Mouse (Mus musculus): ENCODE measurements around the gene Ppp1r9a. TPM values are rescaled to one million over a fixed set of nuclear protein-coding genes. Genes with fewer than 3 reads are reported as not detected.
A peak's percentile ranks its signal among the peaks of the same experiment; 100 is the strongest.

Gene Ppp1r9a
- total RNA-seq, 2 experiments from 2014 or later, result 67.0 to 67.4 TPM

DNA sequence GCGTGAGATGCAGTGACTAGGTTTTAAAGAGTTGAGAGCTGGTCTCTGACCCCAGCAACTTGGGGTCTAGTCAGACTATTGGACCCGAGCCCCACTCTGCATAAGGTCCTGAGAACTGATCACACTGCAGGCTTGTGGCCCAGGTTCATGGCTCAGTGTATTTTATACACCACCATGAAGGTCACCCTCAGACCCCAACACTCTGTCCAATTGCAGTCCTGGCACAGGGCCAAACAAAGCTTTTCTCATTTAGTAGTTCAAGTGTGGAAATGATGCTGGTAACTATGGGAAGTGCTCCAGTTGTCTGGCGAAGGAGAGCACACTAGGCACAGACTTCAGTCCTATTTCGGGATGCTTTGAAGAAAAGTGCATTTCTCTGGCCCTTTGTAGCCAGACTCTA lies 134.5 kb downstream of the Ppp1r9a start:
- DNase-seq (ENCODE audit: low spot score in 2 of 2), result no peak

DNA sequence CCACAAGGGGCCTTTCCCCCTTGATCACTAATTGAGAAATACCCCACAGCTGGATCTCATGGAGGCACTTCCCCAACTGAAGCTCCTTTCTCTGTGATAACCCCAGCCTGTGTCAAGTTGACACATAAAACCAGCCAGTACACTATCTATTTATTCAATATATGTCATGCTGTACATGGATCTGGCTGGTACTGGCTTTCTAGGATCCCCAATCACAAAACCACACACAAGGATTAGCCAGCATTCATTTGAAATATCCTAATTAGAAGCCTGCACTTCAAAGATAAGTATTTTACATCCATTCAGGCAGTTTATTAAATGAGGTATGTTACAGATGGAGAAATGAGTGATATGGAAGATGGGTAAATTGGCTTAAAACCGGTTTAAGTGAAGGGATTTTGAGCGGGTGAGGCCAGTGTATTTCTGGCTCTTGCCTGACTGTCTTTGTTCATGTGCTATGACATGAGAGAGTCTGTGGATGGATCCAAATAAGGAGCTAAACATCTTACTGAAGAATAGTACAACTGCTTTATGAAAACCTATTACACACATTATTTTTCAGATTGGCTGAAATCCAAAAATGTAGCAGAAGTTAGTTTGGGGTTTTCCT lies 135.5 kb downstream of the Ppp1r9a start:
- no peak for DNase-seq (ENCODE audit: low spot score in 2 of 2)

DNA sequence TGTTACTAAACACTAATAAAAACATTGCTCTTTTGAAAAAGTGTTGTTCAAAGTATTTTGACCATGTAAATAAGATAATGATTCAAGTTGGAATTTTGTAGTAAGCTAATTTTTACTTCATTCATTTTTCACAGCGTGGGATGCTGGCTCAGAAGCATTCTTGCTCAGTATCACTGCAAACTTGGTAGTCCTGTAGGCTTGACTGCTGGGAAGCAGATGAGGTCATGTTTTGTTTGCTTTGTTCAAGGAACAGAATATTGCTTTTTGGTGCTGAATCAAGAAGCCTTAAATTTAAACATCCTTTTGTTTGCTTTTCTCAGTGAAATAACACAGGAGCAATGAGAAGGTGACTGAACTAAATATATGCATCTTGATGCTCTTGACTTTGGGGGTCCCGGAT lies 136.6 kb downstream of the Ppp1r9a start:
- DNase-seq (ENCODE audit: low spot score in 2 of 2), result no peak

DNA sequence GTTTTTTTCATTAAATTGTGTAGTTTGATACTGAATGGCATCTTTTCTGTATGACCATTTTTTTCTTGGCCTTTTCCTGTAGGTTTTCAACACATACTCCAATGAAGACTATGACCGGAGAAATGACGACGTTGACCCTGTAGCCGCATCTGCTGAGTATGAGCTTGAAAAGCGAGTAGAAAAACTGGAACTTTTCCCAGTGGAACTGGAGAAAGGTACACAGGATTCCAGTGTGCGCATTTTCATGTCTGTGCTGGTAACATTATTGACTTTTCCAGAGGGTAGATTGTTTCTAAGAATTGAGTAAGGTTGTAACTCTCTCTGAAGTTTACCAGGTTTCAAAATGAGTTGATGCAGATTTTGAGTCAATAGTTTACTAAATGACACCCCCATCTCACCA lies 143.1 kb downstream of the Ppp1r9a start:
- no peak for DNase-seq (ENCODE audit: low spot score in 2 of 2)

DNA sequence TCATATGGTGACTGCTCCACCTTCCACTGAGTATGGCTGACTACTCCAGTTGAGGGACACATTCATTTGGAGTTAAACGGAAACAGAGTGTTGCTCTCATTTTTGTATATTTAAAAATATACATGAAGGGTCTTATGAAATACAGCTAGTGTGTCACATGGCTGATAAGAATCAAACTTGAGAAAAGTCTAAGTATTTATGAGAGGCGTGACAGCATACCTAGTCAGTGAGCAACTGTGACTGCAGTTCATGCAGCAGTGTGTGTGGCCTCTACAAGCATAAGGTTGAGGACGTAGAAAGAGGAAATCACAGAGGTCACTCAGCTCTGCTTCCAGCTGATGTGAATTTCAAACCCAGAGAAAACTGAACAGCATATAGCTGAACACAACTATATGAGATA lies 145.3 kb downstream of the Ppp1r9a start:
- no peak for DNase-seq (ENCODE audit: low spot score in 2 of 2)

DNA sequence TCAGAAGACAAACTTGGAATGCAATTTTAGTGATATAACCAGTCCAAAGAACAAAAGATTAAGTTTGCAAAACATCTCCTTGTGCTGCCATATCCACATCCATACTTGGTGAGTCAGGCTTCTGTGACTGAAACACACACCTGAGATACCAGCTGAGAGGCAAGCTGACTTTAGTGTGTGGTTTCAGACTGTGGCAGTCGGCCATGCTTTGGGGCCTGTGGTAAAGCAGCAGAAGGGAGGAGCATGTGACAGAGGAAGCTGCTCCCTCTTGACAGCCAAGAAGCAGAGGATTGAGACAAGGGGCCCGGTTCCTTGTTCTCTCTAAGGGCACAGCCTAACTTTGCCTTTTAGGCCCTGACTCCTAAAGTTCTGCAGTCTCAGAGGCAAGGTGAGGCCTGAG lies 149.6 kb downstream of the Ppp1r9a start:
- no peak for DNase-seq (ENCODE audit: low spot score in 2 of 2)

DNA sequence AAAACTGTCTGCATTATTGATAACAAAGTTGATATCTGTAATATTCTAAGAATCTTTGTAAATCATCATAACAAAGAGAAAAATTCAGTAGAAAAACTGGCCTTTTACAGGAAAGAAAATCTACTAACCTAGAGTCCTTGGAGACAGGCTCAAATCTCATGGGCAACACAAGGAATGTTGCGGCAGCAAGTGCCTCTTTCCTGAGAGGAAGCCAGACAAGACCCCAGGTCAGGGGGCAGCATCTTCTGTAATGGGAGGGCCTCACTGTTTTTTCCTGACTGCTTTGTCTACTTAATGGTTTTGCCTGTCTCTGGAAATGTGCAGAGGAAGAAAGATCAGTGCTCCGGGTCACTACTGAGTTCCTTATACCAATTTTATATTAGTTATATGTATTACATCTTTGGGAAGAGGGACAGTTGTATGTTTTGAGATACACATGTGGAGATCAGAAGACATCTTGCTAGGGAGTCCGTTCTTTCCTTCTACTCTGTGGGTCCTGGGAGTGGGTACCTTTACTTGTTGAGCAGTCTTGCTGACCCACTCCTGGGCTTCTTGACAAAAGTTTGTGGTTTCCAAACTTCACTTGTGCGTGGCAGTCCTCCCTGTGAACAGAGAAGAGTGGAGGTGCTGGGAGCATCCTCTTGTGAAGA lies 151.9 kb downstream of the Ppp1r9a start:
- no peak for DNase-seq (ENCODE audit: low spot score in 2 of 2)

DNA sequence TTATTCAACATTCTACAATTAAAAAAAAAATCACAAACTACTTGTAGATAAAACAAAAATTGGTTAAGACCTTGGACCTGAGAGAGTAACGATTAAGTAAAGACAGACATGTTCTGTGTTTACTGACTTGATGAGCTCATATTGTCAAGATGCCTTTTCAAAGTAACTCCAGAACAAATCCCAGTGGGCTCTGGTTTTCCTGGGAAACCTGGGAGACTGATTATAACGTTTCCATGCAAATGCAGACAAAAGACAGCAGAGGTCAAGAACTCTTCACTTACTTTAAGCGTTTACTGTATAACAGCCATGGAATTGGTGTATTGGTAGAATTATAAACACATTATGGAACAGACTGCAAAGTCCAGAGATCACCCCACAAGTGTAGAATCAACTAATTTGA lies 172.0 kb downstream of the Ppp1r9a start:
- DNase-seq (ENCODE audit: low spot score in 2 of 2), result no peak

DNA sequence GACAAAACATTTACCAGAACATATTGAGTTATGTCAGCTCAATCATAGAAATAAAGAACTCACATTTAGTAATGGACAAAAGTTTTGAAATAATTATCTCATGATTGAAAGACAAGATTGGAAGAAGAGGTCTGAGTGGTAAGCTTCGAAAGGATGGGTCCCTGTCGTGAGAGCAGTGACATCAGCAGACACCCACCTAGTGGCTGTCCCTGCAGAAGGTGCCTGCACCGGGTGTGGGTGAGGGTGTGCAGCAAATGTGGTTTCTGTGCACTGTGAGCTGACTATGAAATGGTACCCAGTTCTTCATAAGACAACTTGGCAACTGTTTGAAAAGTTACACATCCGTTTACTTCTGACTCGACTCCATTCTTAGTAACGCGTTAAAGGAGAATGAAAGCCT lies 173.0 kb downstream of the Ppp1r9a start:
- DNase-seq (ENCODE audit: low spot score in 2 of 2), result no peak

DNA sequence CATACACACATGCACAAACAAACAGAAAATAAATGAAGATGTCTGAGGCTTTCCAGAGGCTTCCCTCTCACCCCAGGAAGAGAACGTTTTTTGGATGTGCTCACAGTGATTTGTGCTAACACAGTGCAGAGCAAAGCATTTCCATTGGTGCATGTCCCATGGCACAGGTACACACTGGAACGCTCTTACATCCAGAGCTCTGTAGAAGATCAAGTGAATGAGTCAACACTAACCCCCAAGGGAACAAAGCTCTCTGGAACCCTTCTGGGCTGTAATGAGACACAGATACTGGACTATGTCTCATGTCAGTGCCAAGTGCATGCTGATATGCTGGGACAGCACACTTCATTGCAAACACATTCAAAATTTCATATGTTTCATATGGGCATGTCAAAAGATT lies 175.3 kb downstream of the Ppp1r9a start:
- no peak for DNase-seq (ENCODE audit: low spot score in 2 of 2)

DNA sequence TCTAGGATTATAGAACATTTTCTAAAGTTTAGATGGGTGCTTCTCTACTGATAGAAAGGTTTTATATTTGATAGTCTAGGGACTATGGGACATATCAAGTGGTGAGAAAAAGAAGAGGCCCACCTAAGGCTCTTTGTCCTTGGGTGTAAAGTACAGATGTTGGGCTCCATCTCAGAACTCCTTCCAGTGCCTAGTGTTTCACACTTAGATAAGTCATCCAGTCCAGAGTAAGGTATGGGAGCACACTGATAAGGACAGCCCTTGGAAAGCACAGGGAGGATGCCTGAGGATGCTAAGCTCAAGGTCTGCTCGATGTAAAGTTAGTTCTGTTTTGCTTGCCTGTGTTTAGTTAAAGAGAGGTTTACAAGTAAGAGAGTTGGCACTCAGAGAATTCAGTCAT lies 176.4 kb downstream of the Ppp1r9a start:
- DNase-seq (ENCODE audit: low spot score in 2 of 2), result no peak

DNA sequence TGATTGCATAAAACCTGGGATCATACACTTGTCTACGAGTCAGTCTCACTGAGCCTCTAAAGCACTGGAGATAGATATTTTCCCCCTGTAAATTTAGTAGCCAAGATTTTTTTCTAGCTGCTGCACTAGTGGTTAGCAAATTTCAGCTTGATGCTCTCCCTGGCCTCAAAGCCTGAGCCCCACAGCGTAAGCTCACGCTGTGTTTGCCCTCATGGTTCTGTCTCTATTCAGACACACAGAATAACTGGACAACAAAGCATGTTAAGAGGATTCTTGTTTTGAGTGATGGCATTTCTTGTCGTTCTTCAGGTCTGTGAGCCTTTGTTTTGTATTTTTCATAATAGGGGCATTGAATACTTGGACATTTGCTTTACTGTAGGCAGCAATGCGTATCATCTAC lies 177.4 kb downstream of the Ppp1r9a start:
- DNase-seq (ENCODE audit: low spot score in 2 of 2), result no peak

DNA sequence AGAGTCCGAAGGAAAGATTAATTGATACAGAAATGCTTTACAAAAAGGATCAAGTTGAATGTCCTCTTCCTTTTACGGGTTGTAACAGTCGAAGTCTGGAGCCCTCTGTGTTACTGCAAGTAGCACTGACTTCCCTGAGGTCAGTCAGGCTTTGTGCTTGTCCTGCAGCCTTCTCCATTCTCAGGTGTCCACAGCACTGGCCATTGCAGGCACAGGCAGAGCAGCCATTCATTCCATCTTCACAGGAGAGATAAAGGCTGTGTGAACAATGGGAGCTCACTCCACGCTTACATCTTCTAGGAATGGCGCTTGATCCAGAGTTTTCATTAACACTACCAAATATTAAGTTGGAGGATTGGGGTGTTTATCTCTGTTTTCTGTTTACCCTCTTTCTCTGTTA lies 177.8 kb downstream of the Ppp1r9a start:
- DNase-seq (ENCODE audit: low spot score in 2 of 2), result no peak

DNA sequence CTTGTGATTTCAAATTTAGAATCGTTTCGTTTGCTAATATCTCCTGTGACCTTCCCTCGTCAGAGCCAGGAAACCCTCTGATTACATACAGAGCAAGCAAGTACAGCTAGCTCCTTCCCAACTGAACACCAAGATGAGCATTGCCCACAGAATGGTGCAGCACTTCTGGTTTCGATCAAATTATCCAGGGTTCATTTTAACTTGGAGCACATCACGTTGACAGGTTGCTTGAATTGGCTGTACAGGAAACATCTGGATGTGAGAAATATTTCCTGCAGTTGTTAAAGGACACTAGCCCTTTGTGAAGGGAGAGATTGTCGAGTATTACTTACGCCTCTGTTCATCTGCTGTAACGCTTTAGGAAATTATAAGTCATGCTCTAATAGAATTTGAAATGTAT lies 178.4 kb downstream of the Ppp1r9a start:
- DNase-seq (ENCODE audit: low spot score in 2 of 2), result no peak

DNA sequence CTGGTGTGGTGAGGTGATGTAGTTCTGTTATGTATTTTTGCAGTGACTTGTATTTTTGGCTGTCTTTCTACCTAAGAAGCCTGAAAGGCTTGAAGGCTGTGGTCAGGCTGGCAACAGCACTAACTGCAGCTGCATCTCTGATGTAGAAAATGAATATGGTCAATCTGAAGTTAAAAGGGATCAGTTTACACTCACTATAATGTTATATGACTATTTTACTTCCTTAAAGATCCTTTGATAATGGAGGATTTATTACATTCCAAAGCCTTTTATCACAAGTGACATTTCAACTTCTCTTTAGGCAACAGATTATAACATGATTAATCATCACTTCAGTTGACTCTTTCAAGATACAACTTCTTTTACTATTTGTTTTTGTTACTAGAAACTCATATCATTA lies 179.4 kb downstream of the Ppp1r9a start:
- no peak for DNase-seq (ENCODE audit: low spot score in 2 of 2)

DNA sequence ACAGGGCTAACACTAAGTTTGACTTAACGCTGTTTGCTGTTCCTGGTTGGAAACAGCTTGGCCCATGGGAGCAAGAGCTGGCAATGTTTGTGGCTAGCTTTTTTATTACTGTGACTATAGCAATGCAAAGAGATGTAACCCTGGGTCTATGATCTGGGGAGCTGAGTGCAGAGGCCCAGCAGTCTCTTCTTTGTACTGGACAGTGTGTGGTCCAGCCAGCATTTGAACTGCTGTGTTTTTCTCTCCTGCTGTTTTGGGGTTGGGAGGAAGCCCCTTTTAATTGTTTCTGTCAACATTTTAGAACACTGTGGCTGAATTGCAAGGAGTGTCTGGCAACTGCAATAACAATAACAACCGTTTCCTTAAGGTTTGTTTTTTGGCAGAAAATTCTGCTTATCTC lies 180.0 kb downstream of the Ppp1r9a start:
- no peak for DNase-seq (ENCODE audit: low spot score in 2 of 2)

DNA sequence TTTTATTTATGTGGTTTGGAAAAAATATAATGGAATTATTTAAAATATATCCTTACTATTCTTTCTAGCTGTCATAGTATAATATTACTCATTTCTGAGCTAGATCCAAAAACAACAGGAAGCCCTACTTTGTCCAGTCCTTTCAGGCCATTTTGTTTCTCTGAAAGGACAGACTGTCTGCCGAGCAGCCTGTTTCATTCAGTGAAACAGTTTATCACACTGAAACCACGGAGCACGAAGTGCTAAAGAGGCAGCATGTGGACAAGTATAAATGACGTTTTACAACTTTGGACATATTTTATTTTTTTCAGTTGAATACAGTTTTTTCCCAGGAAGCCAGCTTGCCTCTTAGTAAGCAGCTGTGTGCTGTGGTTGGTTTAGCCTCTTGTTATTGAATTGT lies 181.2 kb downstream of the Ppp1r9a start:
- no peak for DNase-seq (ENCODE audit: low spot score in 2 of 2)

DNA sequence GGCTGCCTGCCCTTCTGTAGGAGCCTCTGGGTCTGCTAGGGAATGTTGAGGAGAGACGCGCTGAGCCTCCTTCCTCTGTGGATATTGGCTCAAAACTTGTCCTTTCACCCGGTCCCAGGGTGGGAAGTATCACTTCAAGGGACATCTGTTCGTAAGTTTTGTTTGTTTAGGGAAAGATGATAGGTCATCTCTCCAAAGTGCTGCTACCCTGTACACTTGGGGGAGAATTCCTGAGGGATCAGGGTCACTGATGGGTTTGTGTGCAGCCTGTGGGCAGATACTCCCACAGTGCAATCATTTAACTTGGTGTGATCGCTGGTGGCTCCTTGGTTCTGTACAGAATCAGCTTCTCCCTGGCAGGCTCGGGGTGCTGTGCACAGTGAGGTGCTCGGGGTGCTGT lies 189.2 kb downstream of the Ppp1r9a start:
- DNase-seq (ENCODE audit: low spot score in 2 of 2), result no peak

DNA sequence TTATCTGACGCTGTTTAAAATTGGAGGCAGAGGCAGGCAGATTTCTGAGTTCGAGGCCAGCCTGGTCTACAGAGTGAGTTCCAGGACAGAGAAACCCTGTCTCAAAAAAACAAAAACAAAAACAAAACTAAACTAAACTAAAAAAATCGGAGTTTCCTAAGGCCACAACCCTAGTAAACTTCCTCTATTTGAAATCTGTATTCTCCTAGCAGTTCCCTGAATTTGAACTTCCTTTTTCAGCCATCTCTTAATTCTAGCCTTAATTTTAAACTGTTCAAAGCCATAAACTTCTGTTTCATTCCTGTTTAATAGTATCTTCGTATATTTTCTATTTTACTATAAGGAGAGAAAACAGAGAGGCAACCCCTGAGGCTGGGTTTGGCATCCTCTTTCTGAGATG lies 190.1 kb downstream of the Ppp1r9a start:
- DNase-seq (ENCODE audit: low spot score in 2 of 2), result no peak

DNA sequence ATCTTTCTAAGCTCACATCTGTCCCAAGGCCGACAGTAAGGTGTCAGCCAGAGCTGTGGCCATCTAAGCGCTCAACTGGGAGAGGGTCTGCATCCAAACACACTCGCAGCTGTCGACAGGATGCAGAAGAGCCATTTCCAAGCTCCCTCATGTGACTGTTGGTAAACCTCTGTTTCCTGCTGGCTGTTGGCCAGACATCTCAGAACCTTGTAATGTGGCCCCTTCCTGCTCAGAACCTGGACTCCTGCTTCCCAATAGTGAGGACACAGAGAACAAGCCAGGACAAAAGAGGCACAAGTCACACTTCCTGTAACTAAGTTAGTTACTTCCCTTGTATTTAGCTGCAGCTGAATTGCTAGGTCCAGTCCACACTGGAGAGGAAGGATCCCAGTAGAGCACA lies 190.8 kb downstream of the Ppp1r9a start:
- peak in 1 of 2 experiments; percentile 23 for DNase-seq (ENCODE audit: low spot score in 2 of 2)

DNA sequence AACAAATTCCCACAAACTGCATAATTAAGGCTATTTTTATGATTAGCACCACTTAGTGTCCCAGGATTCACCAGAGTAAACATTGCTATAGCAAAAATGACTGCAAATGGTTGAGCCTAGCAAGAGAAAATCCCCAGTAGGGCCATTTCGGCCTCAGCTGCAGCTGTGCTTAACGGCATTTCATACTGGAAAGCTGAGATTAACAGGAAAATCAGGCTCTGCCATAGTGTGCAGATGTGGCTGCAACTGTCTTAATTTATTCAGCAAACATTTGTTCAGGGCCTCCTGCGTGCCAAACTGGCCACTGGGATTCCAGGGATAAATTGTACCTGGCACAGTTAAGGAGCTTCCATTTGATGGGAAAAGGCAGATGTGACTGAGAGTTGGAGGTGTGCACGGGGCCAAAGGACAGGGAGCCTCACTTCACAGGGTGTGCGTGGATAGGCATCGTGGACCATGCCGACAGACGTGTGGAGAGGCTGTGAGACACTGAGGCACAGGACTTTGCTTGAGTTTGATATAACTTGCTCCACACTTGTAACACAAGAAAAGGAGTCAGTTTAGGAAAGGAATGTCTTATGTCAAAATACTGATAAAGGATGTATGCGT lies 192.8 kb downstream of the Ppp1r9a start:
- no peak for DNase-seq (ENCODE audit: low spot score in 2 of 2)

DNA sequence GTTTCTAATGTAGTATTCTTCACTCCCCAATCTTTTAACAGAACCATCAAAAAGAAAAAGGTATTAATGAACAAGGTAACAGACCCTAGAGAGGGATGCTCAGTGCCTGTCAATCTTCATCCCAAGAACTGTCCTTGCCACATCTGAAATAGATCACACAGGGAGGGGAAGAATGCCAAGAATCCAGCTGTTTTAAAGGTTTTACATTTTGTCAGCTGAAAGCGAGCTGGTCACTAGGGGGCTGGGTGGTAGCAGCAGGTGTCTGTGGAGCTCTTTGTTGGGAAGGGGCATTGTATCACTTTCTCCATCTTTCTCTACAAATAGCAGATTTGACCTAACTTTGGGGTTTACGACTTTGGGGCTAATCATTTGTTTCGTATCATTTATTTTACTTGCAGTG lies 194.6 kb downstream of the Ppp1r9a start:
- no peak for DNase-seq (ENCODE audit: low spot score in 2 of 2)

DNA sequence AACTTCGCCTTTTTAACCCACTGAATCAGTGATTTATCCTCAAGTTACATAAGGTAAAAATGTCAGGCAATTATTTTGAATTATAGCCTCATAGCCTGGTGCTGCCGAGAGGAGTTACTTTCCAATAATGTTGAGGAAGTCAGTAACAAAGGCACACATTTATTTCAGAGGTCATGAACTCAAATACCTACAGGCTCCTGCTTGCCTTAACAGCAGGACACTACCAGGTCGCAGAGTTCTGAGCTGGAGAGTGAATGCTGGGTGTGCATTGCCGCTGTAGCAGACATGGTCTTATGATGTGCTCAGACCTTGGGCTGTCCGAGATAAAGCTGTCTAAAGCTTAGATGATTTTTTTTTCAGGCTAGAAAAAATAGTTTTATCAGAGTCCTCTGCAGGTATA lies 196.6 kb downstream of the Ppp1r9a start:
- DNase-seq (ENCODE audit: low spot score in 2 of 2), result no peak

All from adrenal gland, postnatal 4 days (tissue).